Mouse (Mus musculus) lung, adult 2 months (tissue): ENCODE results near the gene Zfp511.

ENCODE experiments used
- CTCF ChIP-seq: fragments of 200-500 bp; IDR thresholded peaks from 2 replicates; pipeline ENCODE4 v1.5.1; 2011; ENCODE audit warnings: mild to moderate bottlenecking, low read length, control low read depth; ENCODE audit not compliant: insufficient read depth
- POLR2A ChIP-seq: fragments of 200-500 bp; IDR thresholded peaks from 2 replicates; pipeline ENCODE4 v1.6.1; 2011; ENCODE audit warnings: low read depth, mild to moderate bottlenecking, control low read depth, low read length, borderline replicate concordance; ENCODE audit errors: extremely low read depth

DNA sequence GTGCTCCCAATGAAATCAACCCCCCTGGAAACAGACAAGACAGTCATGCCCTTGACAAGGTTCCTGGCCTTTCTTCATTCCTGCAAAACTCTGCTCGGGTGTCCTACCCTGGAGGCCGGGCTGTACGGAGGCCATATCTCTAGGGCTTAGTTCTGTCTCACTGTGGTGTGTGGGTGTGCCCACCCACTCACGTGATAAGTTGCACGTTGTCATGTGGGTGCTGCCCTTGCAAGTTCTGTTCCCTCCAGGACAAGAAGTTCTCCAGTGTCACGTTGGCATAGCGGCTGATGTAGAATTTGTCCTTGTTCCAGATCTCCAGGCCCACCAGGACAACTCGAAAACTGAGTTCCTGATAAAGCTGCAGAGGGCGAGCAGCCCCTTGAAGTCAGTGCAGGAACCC is 47.9 kb upstream of the Zfp511 start:
- TF ChIP-seq CTCF (no peak), POLR2A (no peak)
